Mouse (Mus musculus) forebrain, postnatal 0 days (tissue): ENCODE results near the gene Atg4b. TPM values are rescaled to one million over a fixed set of nuclear protein-coding genes. Genes with fewer than 3 reads are reported as not detected.

Source experiments
- ATAC-seq: fragments of 200-750 bp; cut with Nextera tagmentation; 2 replicates; pipeline ENCODE4 v1.8.0; 2017; ENCODE audit warnings: mild to moderate bottlenecking, moderate library complexity
- DNase-seq: peaks from one replicate; pipeline ENCODE4 v3.0.0-alpha.2; 2015
- H3K27ac ChIP-seq: fragments of 300-500 bp; sonication (generic); 2 replicates; pipeline ENCODE4 v1.5.1; 2014; ENCODE audit warnings: low read depth, mild to moderate bottlenecking, antibody characterized with exemption, low read length, moderate library complexity, mixed read lengths
- H3K27me3 ChIP-seq: fragments of 300-500 bp; sonication (generic); 2 replicates; pipeline ENCODE4 v1.6.1; 2014; ENCODE audit warnings: mild to moderate bottlenecking, low read length, mixed read lengths; ENCODE audit not compliant: insufficient read depth
- H3K36me3 ChIP-seq: fragments of 300-500 bp; sonication (generic); 2 replicates; pipeline ENCODE4 v1.6.1; 2014; ENCODE audit warnings: mild to moderate bottlenecking, moderate library complexity; ENCODE audit not compliant: insufficient read depth
- H3K4me1 ChIP-seq: fragments of 300-500 bp; sonication (generic); 2 replicates; pipeline ENCODE4 v1.6.1; 2014; ENCODE audit warnings: antibody characterized with exemption; ENCODE audit not compliant: insufficient read depth
- H3K4me2 ChIP-seq: fragments of 300-500 bp; sonication (generic); 2 replicates; pipeline ENCODE4 v1.6.1; 2014; ENCODE audit warnings: low read depth, mild to moderate bottlenecking, moderate library complexity
- H3K4me3 ChIP-seq: fragments of 300-500 bp; sonication (generic); 2 replicates; pipeline ENCODE4 v1.5.1; 2014; ENCODE audit warnings: low read depth, low read length, mixed read lengths
- H3K9ac ChIP-seq: fragments of 300-500 bp; sonication (generic); 2 replicates; pipeline ENCODE4 v1.6.1; 2014; ENCODE audit warnings: mild to moderate bottlenecking
- H3K9me3 ChIP-seq: fragments of 300-500 bp; sonication (generic); 2 replicates; pipeline ENCODE4 v1.6.1; 2016; ENCODE audit warnings: low read length
- CTCF ChIP-seq: sonication (generic); IDR thresholded peaks from 2 replicates; pipeline ENCODE4 v1.5.1; 2016; ENCODE audit warnings: antibody characterized with exemption, control low read depth, low read depth
- WGBS: fragments of 180-500 bp; shearing (Covaris S2); extraction: QIAGEN DNeasy Blood & Tissue Kit; methylation state at CpG from one replicate; pipeline ENCODE4 v1.1.7; 2014; 5-methylcytosine and 5-hydroxymethylcytosine counted together
- polyA plus RNA-seq: library from polyadenylated mRNA; unstranded; fragments of >200 nt; fragmentation: Nextera tagmentation; extraction: Ambion mirVana; gene quantifications from 2 replicates; pipeline ENCODE4 v1.2.1, GENCODE M21; 2015
- total RNA-seq: library from RNA; depleted of rRNA; stranded (reverse); fragments of >200 nt; gene quantifications from 2 replicates; pipeline ENCODE4 v1.2.3, GENCODE M21; 2014; rRNA removed

Gene Atg4b
- total RNA-seq (46.0 and 50.6 TPM in 2 replicates), polyA plus RNA-seq (72.6 and 72.7 TPM in 2 replicates)

DNA sequence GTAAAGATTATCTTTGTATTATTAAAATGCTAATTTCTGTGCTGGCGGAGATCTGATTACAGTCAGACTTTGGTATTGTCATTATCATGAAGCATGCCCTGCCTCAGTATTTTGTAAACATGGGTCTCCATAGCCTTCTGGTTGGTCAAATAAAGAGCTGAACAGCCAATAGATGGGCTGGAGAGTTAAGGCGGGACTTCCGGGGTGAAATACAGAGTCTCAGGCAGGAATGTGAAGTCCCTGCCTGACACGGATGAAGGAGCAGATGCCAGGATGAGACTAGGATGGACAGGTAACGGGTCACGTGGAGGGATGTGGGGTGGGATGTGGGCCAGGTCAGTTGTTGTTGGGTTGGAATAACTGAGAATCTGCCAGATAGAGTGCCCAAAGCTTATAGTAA, at the start of gene Atg4b:
Gene Atg4b, plus strand, starts transcription at position 211 of the 400 bp plus-strand sequence.
- no peak within 1 kb of the TSS for H3K4me2 ChIP-seq
- 77% methylated on average over 6 of the region's 6 CpGs for WGBS
- DNase-seq (no peak), ATAC-seq (no peak)
- 0 out of 2 replicates have a peak, but pooled peaks cover 9% of the 10 kb centered on the region for H3K4me1 ChIP-seq
- no peak within 1 kb of the TSS for H3K4me3 ChIP-seq
- peaks cover 23% of the 10 kb centered on the region for H3K36me3 ChIP-seq
- TF ChIP-seq CTCF, result no peak
- no peak within 1 kb of the TSS for H3K27ac ChIP-seq
- H3K9me3 ChIP-seq, result no peaks in the 10 kb centered on the region
- H3K27me3 ChIP-seq, result no peaks in the 10 kb centered on the region
- H3K9ac ChIP-seq, result no peak within 1 kb of the TSS

DNA sequence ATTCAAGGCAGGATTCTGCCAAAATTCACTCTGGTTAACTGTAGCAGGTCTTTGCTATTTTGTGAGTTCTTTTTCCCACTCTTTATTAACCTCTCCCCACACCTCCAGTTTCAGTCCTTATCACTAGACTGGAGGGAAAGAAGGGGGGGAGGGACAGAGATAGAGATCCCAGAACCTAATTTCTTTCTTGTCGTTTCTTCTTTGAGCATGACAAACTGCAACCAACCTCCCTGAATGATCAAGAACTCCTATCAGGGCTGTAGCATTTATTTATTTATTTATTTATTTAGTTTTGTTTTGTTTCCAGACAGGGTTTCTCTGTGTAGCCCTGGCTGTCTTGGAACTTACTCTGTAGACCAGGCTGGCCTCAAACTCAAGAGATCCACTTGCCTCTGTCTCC, 49.2 kb upstream of the Atg4b start:
- H3K4me2 ChIP-seq, result no peak overlapping the region
- H3K9me3 ChIP-seq, result no peaks in the 10 kb centered on the region
- peaks cover 22% of the 10 kb centered on the region for H3K36me3 ChIP-seq
- H3K4me3 ChIP-seq, result no peak overlapping the region
- no peak for TF ChIP-seq CTCF
- no peaks in the 10 kb centered on the region for H3K4me1 ChIP-seq
- H3K27ac ChIP-seq, result no peak overlapping the region
- H3K9ac ChIP-seq, result no peak overlapping the region
- H3K27me3 ChIP-seq, result no peaks in the 10 kb centered on the region
- WGBS, result 93% methylated on average over 1 of the region's 1 CpGs
- ATAC-seq (no peak), DNase-seq (no peak)

DNA sequence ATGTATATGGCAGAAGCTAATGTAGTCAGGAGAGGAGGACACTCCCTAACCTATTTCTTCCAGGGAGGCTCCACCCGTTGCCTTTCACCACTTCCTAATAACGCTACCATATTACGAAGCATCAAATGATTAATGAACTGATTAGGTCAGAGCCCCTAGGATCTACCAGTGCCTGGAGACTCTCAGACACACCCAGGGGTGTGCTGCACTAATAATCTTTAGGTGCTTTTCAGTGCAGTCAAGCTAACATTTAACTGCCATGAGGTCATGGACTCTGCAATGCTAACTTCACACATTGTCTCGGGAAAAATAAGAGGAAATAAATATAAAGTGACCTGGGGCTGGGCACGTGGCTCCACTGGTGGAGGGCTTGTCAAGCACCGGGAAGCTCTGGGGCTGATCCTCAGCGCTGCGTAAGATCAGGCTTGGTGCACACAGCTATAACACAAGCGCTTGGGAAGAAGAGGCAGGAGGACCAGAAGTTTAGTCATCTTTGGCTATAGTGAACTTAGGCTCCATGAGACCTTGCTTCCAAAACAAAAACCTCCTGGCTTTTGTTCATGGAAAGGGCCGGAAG, 47.7 kb upstream of the Atg4b start:
- DNase-seq (no peak), ATAC-seq (no peak)
- H3K9me3 ChIP-seq, result no peaks in the 10 kb centered on the region
- no peaks in the 10 kb centered on the region for H3K4me1 ChIP-seq
- no peak for TF ChIP-seq CTCF
- no peaks in the 10 kb centered on the region for H3K27me3 ChIP-seq
- no peak overlapping the region for H3K4me3 ChIP-seq
- H3K4me2 ChIP-seq, result no peak overlapping the region
- H3K36me3 ChIP-seq, result peaks cover 23% of the 10 kb centered on the region
- 95% methylated on average over 10 of the region's 10 CpGs for WGBS
- H3K9ac ChIP-seq, result no peak overlapping the region
- H3K27ac ChIP-seq, result no peak overlapping the region

DNA sequence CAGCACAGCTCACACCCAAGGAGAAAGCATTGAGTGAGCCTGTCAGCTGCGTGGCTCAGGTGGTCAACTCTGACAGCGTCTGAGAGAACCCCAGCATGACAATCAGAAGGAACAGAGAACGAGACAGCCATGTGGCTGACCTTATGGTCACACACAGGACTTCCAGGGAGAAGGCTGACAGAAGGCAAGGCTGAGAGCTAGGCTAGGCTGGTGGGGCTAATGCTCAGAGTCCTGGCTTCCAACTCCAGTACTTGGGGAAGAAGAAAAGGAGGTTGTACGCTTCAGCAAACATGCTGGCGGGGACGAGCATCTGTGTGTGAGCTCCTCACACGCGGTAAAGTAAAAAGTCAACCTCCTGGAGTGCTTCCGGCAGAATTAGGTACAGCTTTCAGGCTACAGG, 47.0 kb upstream of the Atg4b start:
- ATAC-seq (no peak), DNase-seq (no peak)
- 83% methylated on average over 9 of the region's 9 CpGs for WGBS
- no peak overlapping the region for H3K9ac ChIP-seq
- no peak overlapping the region for H3K4me3 ChIP-seq
- no peaks in the 10 kb centered on the region for H3K4me1 ChIP-seq
- no peak for TF ChIP-seq CTCF
- no peaks in the 10 kb centered on the region for H3K27me3 ChIP-seq
- no peak overlapping the region for H3K27ac ChIP-seq
- peaks cover 25% of the 10 kb centered on the region for H3K36me3 ChIP-seq
- no peaks in the 10 kb centered on the region for H3K9me3 ChIP-seq
- H3K4me2 ChIP-seq, result no peak overlapping the region

DNA sequence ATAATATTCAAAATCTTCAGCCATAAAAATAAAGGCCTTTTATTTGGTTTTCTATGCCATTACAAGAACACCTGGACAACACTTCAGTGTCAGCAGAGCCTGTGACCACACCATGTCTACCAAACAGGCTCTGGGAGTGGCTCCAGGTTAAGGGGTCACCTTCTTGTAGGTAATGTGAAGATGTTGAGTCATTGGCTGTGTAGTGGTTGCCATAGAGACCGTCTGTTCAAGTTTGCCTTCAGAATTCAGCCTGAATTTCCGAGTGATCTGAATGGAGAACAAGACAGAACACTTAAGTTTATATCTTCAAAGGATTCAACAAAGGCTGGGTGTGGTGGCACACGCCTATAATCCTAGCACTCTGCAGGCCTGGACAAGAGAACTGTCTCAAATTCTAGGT, 45.9 kb upstream of the Atg4b start:
- H3K9ac ChIP-seq, result no peak overlapping the region
- H3K9me3 ChIP-seq, result no peaks in the 10 kb centered on the region
- WGBS, result 58% methylated on average over 3 of the region's 3 CpGs
- no peak for TF ChIP-seq CTCF
- DNase-seq, result no peak
- H3K27ac ChIP-seq, result no peak overlapping the region
- ATAC-seq, result no peak
- no peak overlapping the region for H3K4me3 ChIP-seq
- no peaks in the 10 kb centered on the region for H3K27me3 ChIP-seq
- H3K4me2 ChIP-seq, result no peak overlapping the region
- H3K4me1 ChIP-seq, result no peaks in the 10 kb centered on the region
- peaks cover 25% of the 10 kb centered on the region for H3K36me3 ChIP-seq

DNA sequence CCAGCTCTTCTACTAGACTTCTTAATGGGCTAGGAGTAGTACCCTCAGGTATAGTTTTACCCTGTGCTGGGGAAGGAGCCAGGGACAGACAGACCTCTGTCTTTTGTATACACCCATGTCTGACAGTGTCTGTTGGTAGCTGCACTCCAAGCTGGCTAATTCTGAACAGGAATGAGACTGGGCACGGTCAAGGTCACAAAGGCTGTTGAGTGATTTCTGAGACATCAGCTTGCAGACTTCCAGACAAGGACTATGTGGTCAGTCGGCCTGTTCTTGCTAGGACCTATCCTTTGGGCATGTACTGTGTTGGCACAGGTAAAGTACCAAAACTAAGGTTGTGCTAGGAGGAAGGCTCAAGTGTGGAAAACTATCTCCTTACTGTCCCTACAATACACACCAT, 35.1 kb upstream of the Atg4b start:
- Histone ChIP-seq H3K4me2 (no peak overlapping the region), H3K27me3 (no peaks in the 10 kb centered on the region), H3K9me3 (no peaks in the 10 kb centered on the region), H3K4me3 (no peak overlapping the region), H3K36me3 (peaks cover 26% of the 10 kb centered on the region; the same call in 1 of the 2 replicates), H3K27ac (no peak overlapping the region), H3K4me1 (no peaks in the 10 kb centered on the region), H3K9ac (no peak overlapping the region)
- WGBS, result 93% methylated on average over 2 of the region's 2 CpGs
- no peak for TF ChIP-seq CTCF
- ATAC-seq (no peak), DNase-seq (no peak)

DNA sequence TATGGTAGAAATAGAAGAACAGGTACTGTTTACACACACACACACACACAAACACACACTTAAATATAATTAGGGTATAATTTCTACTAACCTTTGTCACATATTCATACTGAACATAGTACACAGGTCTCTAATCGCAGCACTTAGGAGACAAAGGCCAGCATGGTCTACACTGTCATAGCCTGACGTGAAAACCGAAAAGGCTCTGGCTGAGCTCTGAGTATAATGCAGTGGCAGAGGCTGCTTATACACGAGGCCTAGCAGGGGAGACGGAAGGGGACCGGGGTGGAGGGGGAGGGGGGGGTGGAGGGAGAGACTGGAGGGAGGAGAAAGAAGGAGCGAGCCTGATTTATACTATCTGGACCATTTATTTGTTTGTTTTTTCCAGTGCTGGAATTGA, 29.7 kb upstream of the Atg4b start:
- DNase-seq, result no peak
- TF ChIP-seq CTCF, result no peak
- no peaks in the 10 kb centered on the region for H3K4me1 ChIP-seq
- no peak overlapping the region for H3K9ac ChIP-seq
- H3K9me3 ChIP-seq, result no peaks in the 10 kb centered on the region
- ATAC-seq, result peak; percentile 36; the same call in 1 of the 2 replicates
- H3K4me2 ChIP-seq, result no peak overlapping the region
- no peak overlapping the region for H3K4me3 ChIP-seq
- 46% methylated on average over 7 of the region's 7 CpGs for WGBS
- H3K27me3 ChIP-seq, result no peaks in the 10 kb centered on the region
- H3K36me3 ChIP-seq, result peaks cover 25% of the 10 kb centered on the region; the same call in 1 of the 2 replicates
- H3K27ac ChIP-seq, result no peak overlapping the region
